Mouse (Mus musculus): ENCODE results near the gene Med8.

- no peak for TF ChIP-seq POLR2A (IDR thresholded peaks at IDR 0.05; ENCODE audit: low read depth, low read length)
- TF ChIP-seq CTCF (IDR thresholded peaks at IDR 0.05; ENCODE audit: extremely low read depth, insufficient read depth, insufficient read length, insufficient replicate concordance), result no peak
Observed at GRCm38 (mm10) chr4:118424541-118425160, 15.5 kb downstream of the Med8 start.

All from spleen, adult 2 months (tissue).